Mouse (Mus musculus) forebrain, embryonic 11.5 days (tissue): ENCODE measurements at regions not wholly inside any gene's neighbourhood (a gene's known extent, or its start where the extent isn't known, plus 50 kb on each side); places are given as distances from the start of the nearest gene placed in this dataset.

Experiments used
- ATAC-seq: fragments of 200-750 bp; cut with Nextera tagmentation; replicated peaks from 2 replicates; pipeline ENCODE4 v1.8.0; 2017; ENCODE audit warnings: moderate TSS enrichment; ENCODE audit not compliant: low FRiP score
- DNase-seq: peaks from one replicate; pipeline ENCODE4 v3.0.0-alpha.2; 2017; ENCODE audit warnings: low spot score
- H3K27ac ChIP-seq: fragments of 300-500 bp; sonication (generic); 2 replicates; pipeline ENCODE4 v1.5.1; 2014; ENCODE audit warnings: low read depth, low read length
- H3K27me3 ChIP-seq: fragments of 300-500 bp; sonication (generic); 2 replicates; pipeline ENCODE4 v1.6.1; 2014; ENCODE audit warnings: mild to moderate bottlenecking, low read length, mixed read lengths; ENCODE audit not compliant: control insufficient read depth, insufficient read depth
- H3K36me3 ChIP-seq: fragments of 300-500 bp; sonication (generic); 2 replicates; pipeline ENCODE4 v1.6.1; 2014; ENCODE audit warnings: mild to moderate bottlenecking, low read length, moderate library complexity, mixed read lengths; ENCODE audit not compliant: control insufficient read depth, insufficient read depth
- H3K4me1 ChIP-seq: fragments of 300-500 bp; sonication (generic); replicated peaks from 2 replicates; pipeline ENCODE4 v1.6.1; 2014; ENCODE audit warnings: low read length, mixed read lengths; ENCODE audit not compliant: control insufficient read depth, insufficient read depth
- H3K4me2 ChIP-seq: fragments of 300-500 bp; sonication (generic); 2 replicates; pipeline ENCODE4 v1.6.1; 2014; ENCODE audit warnings: low read depth, mild to moderate bottlenecking, low read length, moderate library complexity, mixed read lengths; ENCODE audit not compliant: severe bottlenecking
- H3K4me3 ChIP-seq: fragments of 300-500 bp; sonication (generic); 2 replicates; pipeline ENCODE4 v1.5.1; 2014; ENCODE audit warnings: low read depth, low read length
- H3K9ac ChIP-seq: fragments of 300-500 bp; sonication (generic); 2 replicates; pipeline ENCODE4 v1.6.1; 2014; ENCODE audit warnings: low read length
- H3K9me3 ChIP-seq: fragments of 300-500 bp; sonication (generic); 2 replicates; pipeline ENCODE4 v1.6.1; 2016; ENCODE audit warnings: low read length, mixed read lengths; ENCODE audit not compliant: control insufficient read depth
- WGBS: fragments of 180-500 bp; shearing (Covaris S2); extraction: QIAGEN DNeasy Blood & Tissue Kit; methylation state at CpG from one replicate; pipeline ENCODE4 v1.1.7; 2014; 5-methylcytosine and 5-hydroxymethylcytosine counted together

DNA sequence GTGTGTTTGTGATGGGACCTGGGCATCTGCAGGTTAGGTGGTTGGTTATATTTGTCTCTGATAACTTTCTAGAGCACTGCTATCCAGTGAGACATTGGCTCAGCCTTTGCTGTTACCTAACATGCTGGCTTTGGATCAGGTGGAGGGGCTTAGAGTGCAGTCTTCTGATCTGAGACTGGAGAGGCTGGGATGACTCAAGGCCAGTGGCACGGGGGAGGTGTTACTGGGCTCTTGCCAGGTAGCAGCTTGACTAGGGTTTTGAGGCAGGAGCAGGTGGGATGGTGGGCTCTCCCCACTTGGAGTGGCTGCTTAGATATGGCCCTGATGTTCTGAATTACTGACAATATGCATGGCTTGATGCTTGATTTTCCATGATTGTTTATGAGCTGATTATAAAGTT, 236.0 kb downstream of the Zfp704 start:
- DNase-seq (no peak), ATAC-seq (no peak)
- Histone ChIP-seq H3K4me1 (no peaks in the 10 kb centered on the region), H3K27me3 (no peaks in the 10 kb centered on the region), H3K36me3 (no peaks in the 10 kb centered on the region), H3K9ac (no peak overlapping the region), H3K9me3 (no peaks in the 10 kb centered on the region), H3K4me2 (no peak overlapping the region), H3K27ac (no peak overlapping the region), H3K4me3 (no peak overlapping the region)
- 79% methylated on average over 1 of the region's 1 CpGs for WGBS

DNA sequence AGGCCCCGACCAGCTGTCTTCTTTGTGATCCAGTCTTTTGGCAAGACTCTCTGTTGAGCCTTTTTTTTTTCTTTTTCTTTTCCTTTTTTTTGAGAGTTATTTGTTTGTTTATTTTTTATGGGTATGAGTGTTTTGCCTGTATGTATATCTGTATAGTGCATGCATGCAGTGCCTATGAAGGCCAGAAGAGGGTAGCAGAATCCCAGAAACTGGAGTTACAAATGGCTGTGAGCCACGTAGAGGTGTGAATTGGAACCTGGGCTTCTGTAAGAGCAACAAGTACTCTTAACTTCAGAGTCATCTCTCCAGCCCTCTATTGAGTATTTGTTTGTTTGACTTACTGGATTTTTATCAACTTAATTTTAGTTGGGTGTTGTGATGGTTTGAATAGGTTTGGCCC, 239.8 kb downstream of the Zfp704 start:
- 93% methylated on average over 2 of the region's 2 CpGs for WGBS
- no peak overlapping the region for H3K9ac ChIP-seq

DNA sequence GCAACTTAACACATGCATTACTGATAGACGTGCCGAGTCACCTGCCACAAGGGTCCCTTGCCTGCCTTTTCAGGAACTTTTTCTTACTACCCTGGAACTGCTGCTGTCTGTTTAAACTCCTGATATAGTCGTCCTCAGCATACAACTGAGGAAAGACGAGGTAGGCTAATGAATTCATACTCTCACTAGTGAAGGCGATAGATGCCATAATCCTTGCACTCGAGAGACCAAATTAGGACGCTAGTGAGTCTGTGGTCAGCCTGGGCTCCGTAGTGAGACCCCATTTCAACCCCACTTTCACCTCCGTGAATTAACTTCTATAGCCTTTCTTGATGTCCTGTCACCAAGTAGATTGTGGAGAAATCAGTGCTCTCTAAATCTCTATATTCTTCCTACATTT, 244.1 kb downstream of the Zfp704 start:
- no peak for DNase-seq
- Histone ChIP-seq H3K27ac (no peak overlapping the region), H3K9ac (no peak overlapping the region), H3K4me3 (no peak overlapping the region), H3K27me3 (no peaks in the 10 kb centered on the region), H3K36me3 (no peaks in the 10 kb centered on the region), H3K9me3 (no peaks in the 10 kb centered on the region), H3K4me1 (no peaks in the 10 kb centered on the region), H3K4me2 (no peak overlapping the region)
- WGBS, result 83% methylated on average over 9 of the region's 9 CpGs
- no peak for ATAC-seq

More for the DNA sequence above, 239.8 kb downstream of the Zfp704 start:
- no peak overlapping the region for H3K27ac ChIP-seq
- H3K4me3 ChIP-seq, result no peak overlapping the region
- no peaks in the 10 kb centered on the region for H3K27me3 ChIP-seq
- H3K4me2 ChIP-seq, result no peak overlapping the region
- no peak for DNase-seq
- no peak for ATAC-seq
- no peaks in the 10 kb centered on the region for H3K36me3 ChIP-seq
- H3K9me3 ChIP-seq, result no peaks in the 10 kb centered on the region
- H3K4me1 ChIP-seq, result no peaks in the 10 kb centered on the region

DNA sequence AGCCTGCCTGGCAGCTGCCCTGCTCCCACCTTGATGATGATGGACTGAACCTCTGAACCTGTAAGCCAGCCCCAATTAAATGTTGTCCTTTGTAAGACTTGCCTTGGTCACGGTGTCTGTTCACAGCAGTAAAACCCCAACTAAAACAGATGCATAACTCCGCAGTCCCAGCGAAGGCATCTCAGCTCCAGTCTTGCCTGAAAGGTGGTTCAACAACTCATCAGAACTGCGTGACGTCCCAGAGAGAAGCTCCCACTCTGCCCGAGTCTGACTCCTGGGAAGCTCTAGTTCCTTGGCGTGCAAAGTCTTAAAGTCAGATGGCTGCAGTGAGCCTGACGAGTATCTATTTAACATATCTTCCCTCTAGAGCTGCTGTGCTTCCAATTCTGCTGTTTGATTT, 250.7 kb downstream of the Zfp704 start:
- no peak overlapping the region for H3K4me2 ChIP-seq
- no peak overlapping the region for H3K27ac ChIP-seq
- 91% methylated on average over 8 of the region's 8 CpGs for WGBS
- DNase-seq (no peak), ATAC-seq (no peak)
- no peaks in the 10 kb centered on the region for H3K9me3 ChIP-seq
- H3K4me1 ChIP-seq, result no peaks in the 10 kb centered on the region
- no peak overlapping the region for H3K9ac ChIP-seq
- no peaks in the 10 kb centered on the region for H3K36me3 ChIP-seq
- H3K4me3 ChIP-seq, result no peak overlapping the region
- H3K27me3 ChIP-seq, result no peaks in the 10 kb centered on the region

DNA sequence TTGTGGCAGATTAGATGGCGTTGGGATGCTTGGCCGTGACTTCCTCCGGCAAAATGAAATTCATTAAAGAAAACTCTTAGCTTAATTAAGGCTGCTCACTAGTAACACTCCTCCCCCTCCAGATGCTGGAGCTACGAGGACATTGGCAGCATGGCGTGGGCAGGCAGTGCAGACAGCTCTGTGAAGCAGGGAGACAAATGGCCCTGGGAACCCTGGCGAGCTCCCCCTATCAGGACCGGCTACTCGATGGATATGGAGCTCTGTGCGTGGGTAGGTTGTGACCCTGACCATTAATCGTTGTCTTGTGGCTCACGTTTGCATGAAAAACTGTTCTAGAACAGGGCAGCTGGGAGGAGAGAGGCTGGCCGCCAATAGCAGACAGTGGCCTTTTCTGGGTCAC, 251.8 kb downstream of the Zfp704 start:
- Histone ChIP-seq H3K27ac (no peak overlapping the region), H3K9me3 (no peaks in the 10 kb centered on the region), H3K27me3 (no peaks in the 10 kb centered on the region), H3K4me2 (no peak overlapping the region), H3K4me1 (no peaks in the 10 kb centered on the region; the same call in 1 of the 2 replicates), H3K4me3 (no peak overlapping the region), H3K9ac (no peak overlapping the region), H3K36me3 (no peaks in the 10 kb centered on the region)
- no peak for ATAC-seq
- 76% methylated on average over 12 of the region's 12 CpGs for WGBS
- DNase-seq, result no peak

DNA sequence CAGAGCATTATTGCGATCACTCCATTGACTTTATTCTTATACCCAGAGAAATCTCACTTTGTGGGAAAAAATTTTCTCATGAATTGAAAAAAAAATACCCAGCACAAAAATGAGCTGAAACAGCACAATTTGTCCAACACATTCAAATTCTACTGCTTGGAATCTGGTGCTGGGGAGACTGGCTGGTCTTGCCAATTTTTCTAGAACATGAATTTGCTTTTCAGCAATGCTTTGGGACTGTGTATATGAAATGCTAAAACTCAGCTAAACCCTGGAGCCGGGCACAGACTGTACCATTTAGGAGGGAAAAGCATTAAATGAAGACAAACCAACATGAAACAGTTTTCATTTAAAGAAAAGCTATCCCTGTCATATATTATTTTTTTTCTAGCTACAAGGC, 252.2 kb downstream of the Zfp704 start:
- Histone ChIP-seq H3K4me1 (no peaks in the 10 kb centered on the region; the same call in 1 of the 2 replicates), H3K9me3 (no peaks in the 10 kb centered on the region), H3K36me3 (no peaks in the 10 kb centered on the region), H3K27me3 (no peaks in the 10 kb centered on the region), H3K4me3 (no peak overlapping the region), H3K27ac (no peak overlapping the region), H3K9ac (no peak overlapping the region), H3K4me2 (no peak overlapping the region)
- no peak for ATAC-seq
- no peak for DNase-seq
- WGBS, result 92% methylated on average over 2 of the region's 2 CpGs

DNA sequence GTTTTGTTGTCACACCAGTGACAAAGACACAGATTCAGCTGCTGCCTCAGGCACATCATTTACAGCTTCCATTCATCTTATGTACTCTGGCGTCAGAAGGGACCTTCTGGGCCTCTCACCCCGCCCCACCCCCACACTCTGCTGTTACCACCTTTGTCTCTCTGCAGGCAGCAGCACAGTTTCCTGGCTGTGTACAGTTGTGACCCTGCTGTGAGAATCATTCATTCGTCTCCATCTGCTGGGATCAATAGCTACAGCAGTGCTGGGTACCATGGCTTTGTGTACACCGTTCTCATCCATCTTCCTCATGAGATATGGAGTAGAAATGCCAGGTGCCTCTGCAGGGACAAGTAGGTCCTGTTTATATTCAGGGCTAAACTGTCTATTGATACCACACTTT, 254.0 kb downstream of the Zfp704 start:
- no peak for DNase-seq
- Histone ChIP-seq H3K4me1 (no peaks in the 10 kb centered on the region; the same call in 1 of the 2 replicates), H3K4me2 (no peak overlapping the region), H3K9ac (no peak overlapping the region), H3K27me3 (no peaks in the 10 kb centered on the region), H3K36me3 (no peaks in the 10 kb centered on the region), H3K4me3 (no peak overlapping the region), H3K9me3 (no peaks in the 10 kb centered on the region), H3K27ac (no peak overlapping the region)
- 59% methylated on average over 4 of the region's 4 CpGs for WGBS
- ATAC-seq, result no peak

DNA sequence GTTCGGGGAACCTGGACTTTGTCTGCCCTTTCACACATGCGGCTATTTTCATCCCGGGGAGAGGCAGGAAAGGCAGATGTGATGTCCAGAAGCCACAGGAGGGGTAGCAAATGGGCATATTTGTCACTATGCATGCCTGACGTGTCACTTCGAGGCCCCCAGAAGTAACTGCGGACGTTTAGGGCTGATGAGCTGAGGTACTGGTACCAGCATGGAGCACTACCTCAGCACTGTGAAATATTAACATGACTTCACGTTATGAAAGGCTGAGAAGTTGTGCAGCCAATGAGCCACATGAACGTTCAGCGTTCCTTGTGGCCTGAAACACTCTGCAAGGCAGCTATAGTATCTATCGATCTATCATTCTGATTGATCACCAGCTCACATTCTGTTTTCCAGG, 255.1 kb downstream of the Zfp704 start:
- no peak for ATAC-seq
- DNase-seq, result no peak
- H3K27me3 ChIP-seq, result no peaks in the 10 kb centered on the region
- H3K9ac ChIP-seq, result no peak overlapping the region
- 92% methylated on average over 11 of the region's 11 CpGs for WGBS
- H3K4me1 ChIP-seq, result no peaks in the 10 kb centered on the region; the same call in 1 of the 2 replicates
- H3K27ac ChIP-seq, result no peak overlapping the region
- H3K4me2 ChIP-seq, result no peak overlapping the region
- H3K36me3 ChIP-seq, result no peaks in the 10 kb centered on the region
- H3K9me3 ChIP-seq, result no peaks in the 10 kb centered on the region
- no peak overlapping the region for H3K4me3 ChIP-seq

DNA sequence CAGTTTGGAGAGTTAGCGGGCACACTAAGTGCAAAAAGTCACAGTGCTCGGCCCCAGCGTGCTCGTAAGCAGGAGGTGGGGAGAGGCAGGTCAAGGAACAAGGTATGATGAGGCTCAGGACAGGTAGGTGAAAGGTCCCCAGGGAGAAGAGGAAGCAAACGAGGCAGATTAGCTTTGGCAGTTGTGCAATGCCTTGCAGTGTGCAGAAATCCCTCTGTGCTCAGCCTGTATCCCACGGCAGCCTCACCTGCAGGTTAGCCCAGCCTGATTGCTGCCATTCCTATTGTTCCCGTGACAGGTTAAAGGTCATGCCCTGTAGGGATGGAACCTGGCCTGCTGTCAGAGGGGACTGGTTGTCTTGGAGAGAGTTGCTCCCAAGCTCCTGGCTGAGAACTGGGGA, 257.6 kb downstream of the Zfp704 start:
- Histone ChIP-seq H3K4me3 (no peak overlapping the region), H3K4me2 (no peak overlapping the region), H3K4me1 (peaks cover 6% of the 10 kb centered on the region; the same call in 1 of the 2 replicates), H3K36me3 (no peaks in the 10 kb centered on the region), H3K9me3 (no peaks in the 10 kb centered on the region), H3K27ac (no peak overlapping the region), H3K9ac (no peak overlapping the region), H3K27me3 (peaks cover 2% of the 10 kb centered on the region; the same call in 1 of the 2 replicates)
- no peak for DNase-seq
- no peak for ATAC-seq
- WGBS, result 26% methylated on average over 7 of the region's 7 CpGs
